Mouse (Mus musculus) macrophage (primary cell): Measurements from ENCODE around the gene Tprgl. TPM values are rescaled to one million over a fixed set of nuclear protein-coding genes. Genes with fewer than 3 reads are reported as not detected.

Experiments
- H3K27ac ChIP-seq: fragments of 350-480 bp; formaldehyde crosslinking; 2 replicates; pipeline ENCODE4 v1.9.0; 2021
- H3K36me3 ChIP-seq: fragments of 350-480 bp; formaldehyde crosslinking; 2 replicates; pipeline ENCODE4 v1.9.0; 2021; ENCODE audit errors: inconsistent target
- H3K4me3 ChIP-seq: fragments of 350-480 bp; formaldehyde crosslinking; 2 replicates; pipeline ENCODE4 v1.9.0; 2021; ENCODE audit errors: inconsistent target
- H3K79me2 ChIP-seq: fragments of 350-480 bp; formaldehyde crosslinking; 2 replicates; pipeline ENCODE4 v1.9.0; 2021; ENCODE audit errors: inconsistent target
- WGBS: methylation state at CpG from one replicate; pipeline ENCODE4 v1.1.7; 2026; ENCODE audit warnings: inconsistent platforms; ENCODE audit not compliant: missing documents; 5-methylcytosine and 5-hydroxymethylcytosine counted together
- polyA plus RNA-seq: library from polyadenylated mRNA; stranded (reverse); fragments of 250-400 nt; gene quantifications from 3 replicates; pipeline ENCODE4 v1.2.4, GENCODE M21; 2018; ENCODE audit warnings: inconsistent platforms

Tprgl gene
- polyA plus RNA-seq, 1 experiment from 2014 or later, result 87.0 TPM

- Histone ChIP-seq H3K79me2 (no peaks in the 10 kb centered on the region), H3K4me3 (no peak overlapping the region), H3K36me3 (no peaks in the 10 kb centered on the region), H3K27ac (no peak overlapping the region)
- 53% methylated on average over 13 of the region's 13 CpGs for WGBS
Observed at GRCm38 (mm10) chr4:154171931-154172604, 11.6 kb upstream of the Tprgl start.

- H3K27ac ChIP-seq, result no peak overlapping the region
- no peaks in the 10 kb centered on the region for H3K79me2 ChIP-seq
- no peak overlapping the region for H3K4me3 ChIP-seq
- H3K36me3 ChIP-seq, result no peaks in the 10 kb centered on the region
- 3% methylated on average over 37 of the region's 37 CpGs for WGBS
Observed at GRCm38 (mm10) chr4:154171151-154171930, 10.9 kb upstream of the Tprgl start.

- H3K27ac ChIP-seq, result no peak within 1 kb of the TSS
- under 1% methylated on average over 60 of the region's 61 CpGs for WGBS
- no peaks in the 10 kb centered on the region for H3K36me3 ChIP-seq
- no peak within 1 kb of the TSS for H3K4me3 ChIP-seq
- no peaks in the 10 kb centered on the region for H3K79me2 ChIP-seq
Observed at GRCm38 (mm10) chr4:154170506-154171150, 10.2 kb upstream of the Tprgl start, which contains the start of gene Megf6. Gene Megf6, plus strand, starts transcription at chr4:154170730.

- H3K27ac ChIP-seq, result no peak overlapping the region
- 4% methylated on average over 15 of the region's 15 CpGs for WGBS
Observed at GRCm38 (mm10) chr4:154170021-154170420, 9.6 kb upstream of the Tprgl start.

GRCm38 (mm10) chr4:154167053-154167452, 6.6 kb upstream of the Tprgl start:
- Histone ChIP-seq H3K79me2 (no peaks in the 10 kb centered on the region), H3K4me3 (no peak overlapping the region), H3K27ac (no peak overlapping the region), H3K36me3 (no peaks in the 10 kb centered on the region)
- 31% methylated on average over 5 of the region's 5 CpGs for WGBS

More at GRCm38 (mm10) chr4:154170021-154170420, 9.6 kb upstream of the Tprgl start:
- no peaks in the 10 kb centered on the region for H3K36me3 ChIP-seq
- no peak overlapping the region for H3K4me3 ChIP-seq
- H3K79me2 ChIP-seq, result no peaks in the 10 kb centered on the region

DNA sequence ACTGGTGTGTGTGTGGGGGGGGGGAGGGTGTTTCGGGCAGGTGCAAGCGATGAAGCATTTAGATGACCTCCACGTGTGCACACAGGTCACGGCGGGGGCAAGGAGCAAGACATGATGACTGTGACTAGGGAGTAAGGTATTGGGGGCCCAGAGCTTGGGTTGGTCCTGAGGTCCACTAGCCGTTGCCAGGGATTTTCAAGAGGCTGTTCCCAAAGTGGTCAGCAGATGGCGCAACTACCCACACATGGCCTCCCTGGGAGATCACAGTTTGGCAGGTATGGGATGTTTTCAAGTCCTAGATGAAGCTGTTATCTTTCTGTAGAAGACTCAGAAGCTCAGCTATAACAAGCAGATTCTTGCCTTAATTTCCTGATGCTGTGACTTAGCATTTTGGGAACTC, 2.8 kb upstream of the Tprgl start:
- H3K4me3 ChIP-seq, result no peak overlapping the region
- 20% methylated on average over 7 of the region's 7 CpGs for WGBS

GRCm38 (mm10) chr4:154159961-154160537, 417 bp downstream of the Tprgl start:
- under 1% methylated on average over 47 of the region's 47 CpGs for WGBS
- Histone ChIP-seq H3K4me3 (peak overlapping the region; percentile 65), H3K36me3 (peaks cover 29% of the 10 kb centered on the region), H3K27ac (0 out of 2 replicates have a peak overlapping the region, but pooled peaks have one; percentile 5), H3K79me2 (peaks cover 20% of the 10 kb centered on the region; the same call in 1 of the 2 replicates)

More for the DNA sequence above, 2.8 kb upstream of the Tprgl start:
- peaks cover under 1% of the 10 kb centered on the region for H3K36me3 ChIP-seq
- no peak overlapping the region for H3K27ac ChIP-seq
- peaks cover 20% of the 10 kb centered on the region; the same call in 1 of the 2 replicates for H3K79me2 ChIP-seq

DNA sequence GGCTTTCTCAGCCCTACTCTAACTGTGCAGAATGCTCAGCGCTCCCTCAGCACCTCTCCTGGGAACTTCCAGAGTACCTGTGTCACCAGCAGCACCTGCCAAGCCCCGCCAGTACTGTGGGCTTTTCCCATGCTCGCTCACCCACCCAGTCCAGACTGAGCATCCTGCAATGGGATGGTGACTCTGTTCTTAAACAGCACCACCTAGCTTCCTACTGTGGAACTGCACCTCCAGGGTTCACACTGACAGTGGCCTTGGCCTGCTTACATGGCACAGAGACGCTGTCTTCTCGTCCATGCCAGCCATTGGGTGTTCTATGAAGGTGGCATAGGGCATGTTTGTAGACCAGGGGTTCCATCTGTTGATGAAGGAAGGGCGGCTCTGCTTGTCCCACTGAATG, 1.5 kb downstream of the Tprgl start:
- 23% methylated on average over 6 of the region's 6 CpGs for WGBS
- Histone ChIP-seq H3K4me3 (no peak overlapping the region), H3K36me3 (peaks cover 34% of the 10 kb centered on the region), H3K27ac (no peak overlapping the region), H3K79me2 (peaks cover 20% of the 10 kb centered on the region; the same call in 1 of the 2 replicates)

- WGBS, result 92% methylated on average over 14 of the region's 14 CpGs
- peaks cover 20% of the 10 kb centered on the region; the same call in 1 of the 2 replicates for H3K79me2 ChIP-seq
- H3K27ac ChIP-seq, result no peak overlapping the region
- peaks cover 39% of the 10 kb centered on the region for H3K36me3 ChIP-seq
- no peak overlapping the region for H3K4me3 ChIP-seq
Observed at GRCm38 (mm10) chr4:154157970-154158662, 2.4 kb downstream of the Tprgl start.

GRCm38 (mm10) chr4:154156050-154156449, 4.4 kb downstream of the Tprgl start:
- Histone ChIP-seq H3K27ac (no peak overlapping the region), H3K36me3 (peaks cover 57% of the 10 kb centered on the region), H3K4me3 (no peak overlapping the region), H3K79me2 (peaks cover 16% of the 10 kb centered on the region; the same call in 1 of the 2 replicates)
- WGBS, result 74% methylated on average over 7 of the region's 7 CpGs

GRCm38 (mm10) chr4:154154104-154154503, 6.4 kb downstream of the Tprgl start:
- H3K27ac ChIP-seq, result no peak overlapping the region
- 93% methylated on average over 11 of the region's 11 CpGs for WGBS
- H3K4me3 ChIP-seq, result no peak overlapping the region
- H3K36me3 ChIP-seq, result peaks cover 69% of the 10 kb centered on the region
- peaks cover 5% of the 10 kb centered on the region; the same call in 1 of the 2 replicates for H3K79me2 ChIP-seq

GRCm38 (mm10) chr4:154146342-154146741, 14.1 kb downstream of the Tprgl start:
- no peak overlapping the region for H3K4me3 ChIP-seq
- peaks cover 18% of the 10 kb centered on the region; the same call in 1 of the 2 replicates for H3K79me2 ChIP-seq
- H3K36me3 ChIP-seq, result peaks cover 14% of the 10 kb centered on the region; the same call in 1 of the 2 replicates
- WGBS, result 72% methylated on average over 10 of the region's 10 CpGs
- no peak overlapping the region for H3K27ac ChIP-seq

GRCm38 (mm10) chr4:154144712-154145111, 15.8 kb downstream of the Tprgl start:
- Histone ChIP-seq H3K4me3 (no peak overlapping the region), H3K79me2 (peaks cover 18% of the 10 kb centered on the region; the same call in 1 of the 2 replicates), H3K36me3 (no peaks in the 10 kb centered on the region), H3K27ac (no peak overlapping the region)
- 74% methylated on average over 2 of the region's 3 CpGs for WGBS
